Mouse (Mus musculus) adipocyte (in vitro differentiated cells): ENCODE measurements at regions not wholly inside any gene's neighbourhood (a gene's known extent, or its start where the extent isn't known, plus 50 kb on each side); places are given as distances from the start of the nearest gene placed in this dataset.

ENCODE experiments used
- DNase-seq: peaks from one replicate; pipeline ENCODE4 v3.0.0-alpha.2; 2016; ENCODE audit warnings: low spot score

DNA sequence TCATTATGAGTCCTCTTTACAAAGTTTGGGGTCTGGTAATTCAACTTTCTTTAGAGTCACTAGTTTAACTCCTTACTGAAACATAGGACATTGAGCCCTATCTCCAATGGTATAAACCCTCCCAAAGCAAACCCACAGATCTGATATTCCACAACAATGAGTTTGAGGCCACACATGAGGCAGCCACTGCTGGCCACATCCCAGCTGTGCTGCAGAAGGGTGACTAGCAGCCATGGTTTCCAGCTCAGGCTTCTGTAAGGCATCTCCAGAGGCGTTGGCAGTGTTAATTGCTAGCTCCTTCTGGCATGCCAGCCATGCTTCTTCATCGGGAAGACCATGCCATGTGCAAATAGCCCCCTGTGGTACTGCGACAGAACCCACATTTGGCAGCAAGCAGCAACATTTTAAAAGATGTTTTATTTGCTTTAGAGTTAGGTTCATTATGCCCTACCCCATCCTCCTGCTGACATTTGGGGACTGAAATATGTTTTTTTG, 527.1 kb upstream of the Mpdz start:
- no peak for DNase-seq

DNA sequence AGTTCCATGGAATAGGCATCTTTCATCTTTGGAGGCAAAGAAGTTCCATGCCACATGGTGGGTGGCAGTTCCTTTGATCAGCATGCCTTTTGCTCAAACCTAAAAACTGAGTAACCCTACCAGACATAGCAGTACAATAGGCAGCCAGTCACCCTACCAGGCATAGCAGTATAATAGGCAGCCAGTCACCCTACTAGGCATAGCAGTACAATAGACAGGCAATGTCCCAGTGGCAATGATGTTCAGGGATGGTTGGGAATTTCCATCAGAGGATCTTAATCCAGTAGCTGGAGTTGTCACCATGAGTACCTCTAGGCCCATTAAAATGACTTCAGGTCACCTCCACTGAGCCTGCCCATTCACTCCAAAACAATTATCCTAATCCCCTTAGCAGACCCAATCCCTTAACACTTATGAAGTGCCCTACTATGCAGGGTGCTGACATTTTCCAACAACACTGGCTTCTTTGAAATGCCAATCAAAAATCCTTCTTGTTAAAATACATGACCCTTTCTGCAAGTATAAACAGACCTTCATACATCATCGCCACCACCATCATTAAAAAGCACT, 523.5 kb upstream of the Mpdz start:
- no peak for DNase-seq

DNA sequence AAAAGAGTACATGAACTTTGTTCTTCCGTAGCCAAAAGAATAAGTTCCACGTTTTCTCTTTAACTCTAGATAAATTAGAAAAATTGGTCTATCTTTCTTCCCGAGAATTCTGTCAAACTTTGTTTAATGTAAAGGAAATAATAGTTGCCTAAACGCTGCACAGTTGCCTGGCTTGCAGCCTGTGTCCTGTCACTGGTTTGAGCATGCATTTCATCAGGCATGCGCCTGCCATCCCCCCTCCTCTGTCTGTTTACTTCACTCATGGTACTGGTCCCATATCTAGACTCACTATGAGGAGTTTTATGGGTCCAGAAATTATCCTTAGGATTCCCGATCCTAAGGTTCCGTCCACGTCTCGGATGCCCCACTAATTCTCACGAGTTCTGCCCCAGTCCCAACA, 520.5 kb upstream of the Mpdz start:
- no peak for DNase-seq

DNA sequence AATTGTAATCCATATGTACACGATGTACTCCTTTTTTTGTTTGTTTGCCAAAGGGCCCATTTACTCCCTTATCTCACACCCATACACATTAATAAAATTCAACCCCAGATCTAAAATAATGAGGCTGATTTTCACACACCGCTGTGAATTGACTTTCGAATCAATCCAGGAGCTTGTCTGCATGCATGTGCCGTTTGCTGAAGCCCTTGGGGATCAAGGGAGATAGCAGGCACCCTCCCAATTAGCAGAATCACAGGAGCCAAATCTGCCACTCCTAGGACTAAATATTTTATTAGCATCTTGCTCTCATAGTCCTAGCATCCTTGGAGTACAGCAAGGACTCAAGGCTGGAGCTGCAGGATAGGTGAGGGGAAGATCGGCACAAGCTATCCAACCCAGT, 520.0 kb upstream of the Mpdz start:
- no peak for DNase-seq

DNA sequence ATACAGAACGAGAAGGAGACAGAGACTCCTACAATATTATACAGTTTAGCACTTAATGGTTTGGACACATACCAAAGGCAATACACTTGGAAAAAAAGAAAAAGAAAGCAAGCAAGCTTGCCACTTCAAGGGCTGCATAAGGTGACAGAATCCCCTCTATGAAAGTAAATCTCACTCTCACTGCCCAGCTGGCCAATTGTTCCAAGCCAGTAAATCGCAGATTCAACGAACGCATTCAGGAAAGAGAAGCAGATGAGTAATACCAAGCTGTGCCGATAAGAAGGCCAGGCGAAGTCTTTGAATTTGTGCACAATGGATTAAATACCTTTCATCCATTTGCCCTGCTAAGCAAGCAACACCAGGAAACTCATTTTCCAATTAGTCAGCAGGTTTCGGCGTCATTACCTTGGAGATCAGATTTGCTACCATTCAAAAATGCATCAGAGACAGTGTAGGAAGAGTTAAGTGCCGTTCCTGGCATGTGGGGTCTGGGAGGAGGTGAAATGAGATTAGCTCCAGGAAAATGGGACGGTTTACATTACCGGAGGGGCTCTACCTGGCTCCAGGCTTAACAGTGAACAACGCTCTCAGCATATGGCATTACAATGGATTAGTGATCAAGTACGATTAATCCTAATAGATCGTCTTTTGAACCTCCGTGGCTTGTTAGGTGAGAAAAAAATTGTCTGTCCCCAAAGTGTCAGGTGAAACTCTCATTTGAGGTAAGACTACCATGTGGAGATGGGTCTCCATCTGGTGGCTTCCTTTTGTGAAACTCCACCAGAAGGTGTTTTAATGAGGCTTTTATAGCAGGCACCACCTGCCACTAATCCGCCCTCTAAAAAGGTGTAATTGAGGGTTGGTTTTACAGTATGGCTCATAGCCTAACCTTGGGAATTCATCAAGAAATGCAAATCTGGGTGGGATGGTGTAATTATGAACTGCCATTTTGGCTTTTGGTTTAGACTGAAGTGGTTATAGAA, 518.2 kb upstream of the Mpdz start:
- DNase-seq: no peak

DNA sequence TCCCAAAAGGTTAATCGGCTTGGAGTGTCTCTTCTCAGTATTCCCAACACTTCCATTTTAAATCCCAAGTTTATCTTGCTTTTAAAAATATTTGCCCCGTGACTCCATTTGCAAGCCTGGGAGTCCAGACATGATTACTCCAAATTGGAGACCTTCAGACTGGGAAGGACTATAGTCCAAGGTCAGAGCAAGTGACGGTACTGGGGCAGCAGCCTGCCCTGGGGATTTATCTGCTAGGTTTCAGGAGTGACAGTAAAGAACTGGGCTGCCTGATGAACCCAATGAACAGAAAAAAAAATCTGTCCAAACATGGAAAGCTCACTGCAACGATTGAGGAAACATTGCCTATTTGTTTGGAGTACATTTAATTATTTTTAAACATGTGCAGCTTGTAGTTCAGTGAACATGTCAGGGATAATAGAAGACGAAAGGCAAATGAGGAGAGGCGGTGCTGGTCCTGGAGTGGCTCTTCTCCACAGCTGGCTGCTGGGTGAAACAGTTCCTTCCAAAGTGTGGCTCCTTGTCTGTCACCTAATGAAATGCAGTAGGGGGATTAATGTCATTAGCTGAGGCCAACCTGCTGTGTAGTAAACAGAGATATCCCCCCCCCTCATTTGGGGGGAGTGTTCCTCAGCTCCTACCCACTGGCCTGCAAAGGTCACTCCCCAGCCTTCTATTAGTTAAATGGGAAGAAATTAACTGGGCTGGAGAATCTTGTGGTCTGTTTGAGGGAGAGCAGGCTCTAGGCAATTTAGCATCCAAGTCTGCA, 514.5 kb upstream of the Mpdz start:
- no peak for DNase-seq

DNA sequence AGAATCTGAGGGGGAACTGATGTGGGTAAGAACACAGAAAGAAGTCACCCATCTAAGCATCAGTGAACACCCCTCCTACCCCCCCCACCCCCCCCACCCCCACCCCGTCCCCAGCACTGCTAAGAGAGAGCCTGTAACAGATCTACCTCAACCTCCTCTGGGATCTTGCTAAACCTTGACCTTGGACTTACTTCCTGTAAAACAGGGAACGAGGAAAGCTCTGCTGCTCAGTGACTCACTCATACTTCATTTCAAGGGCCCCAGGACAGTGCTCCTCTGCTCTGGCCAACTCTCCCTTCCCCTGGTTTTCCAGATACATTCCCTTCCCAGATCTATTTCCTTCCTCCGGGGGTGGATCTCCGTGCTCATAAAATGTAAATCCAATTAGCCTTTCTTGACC, 510.4 kb upstream of the Mpdz start:
- DNase-seq: peak; percentile 23

DNA sequence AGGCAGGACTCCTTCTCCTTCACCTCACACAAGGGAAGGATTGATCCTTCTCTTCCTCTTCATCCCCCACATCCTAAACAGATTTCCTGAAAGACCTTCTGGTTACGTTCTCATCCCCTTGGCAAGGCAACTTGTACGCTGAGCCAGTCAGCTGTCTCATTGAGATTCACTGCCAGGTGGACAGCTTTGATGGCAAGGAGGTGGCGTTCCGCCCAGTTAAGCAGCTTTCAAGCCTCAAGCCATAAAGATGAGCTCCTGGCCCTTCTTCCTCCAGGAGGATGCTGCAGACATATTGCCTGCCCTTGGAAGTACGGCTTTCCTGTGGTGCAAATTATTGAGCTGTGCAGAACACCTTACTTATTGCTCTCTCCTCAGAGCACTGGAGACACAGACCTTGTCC, 494.8 kb upstream of the Mpdz start:
- DNase-seq: no peak

DNA sequence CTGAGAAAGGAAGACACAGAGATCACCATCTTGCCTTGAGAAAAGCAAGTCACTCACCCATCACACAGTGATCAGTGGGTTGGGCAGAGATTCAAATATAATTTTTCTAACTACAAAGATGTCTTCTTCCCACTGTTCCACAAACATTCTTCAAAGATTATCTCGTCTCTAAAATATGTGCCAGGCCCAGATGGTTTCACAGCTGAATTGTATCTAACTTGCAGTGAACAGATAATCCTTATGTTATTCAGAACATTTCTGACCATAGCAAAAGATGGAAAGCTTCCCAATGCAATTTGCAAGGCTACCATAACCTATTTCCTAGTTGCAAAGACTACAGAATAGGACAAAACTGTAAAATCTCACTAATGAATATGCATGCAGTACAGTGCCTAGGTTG, 488.3 kb upstream of the Mpdz start:
- no peak for DNase-seq

DNA sequence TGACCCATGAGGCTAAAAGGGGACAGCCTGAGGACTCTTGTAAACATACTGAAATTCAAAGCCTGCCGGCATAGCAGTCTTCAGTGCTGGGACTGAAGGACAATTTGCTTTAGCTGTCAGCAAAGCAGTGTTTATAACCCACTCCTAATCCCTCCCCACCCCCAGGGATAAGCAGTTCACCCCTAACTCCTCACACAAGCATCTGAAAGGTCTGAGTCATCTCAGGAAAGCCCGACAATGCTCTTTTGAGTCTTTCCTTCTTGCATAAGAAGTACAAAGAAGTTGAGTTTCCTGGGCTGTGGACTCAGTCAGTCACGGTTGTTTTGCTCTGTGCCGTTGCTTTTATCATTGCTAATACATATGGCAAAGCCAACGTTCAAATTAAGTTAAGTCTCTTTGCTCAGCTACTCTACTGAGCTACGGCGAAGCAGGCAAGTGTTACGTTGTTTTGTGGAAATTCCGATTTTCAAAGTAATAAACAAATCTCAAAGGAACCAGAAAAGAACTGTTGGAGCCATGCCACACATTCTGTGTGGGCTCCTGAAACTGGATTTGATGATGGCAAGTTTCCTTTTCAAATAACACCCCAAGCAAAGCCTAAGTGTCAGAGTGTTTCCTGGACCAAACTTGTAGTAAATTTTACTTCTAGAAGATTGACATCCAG, 486.1 kb upstream of the Mpdz start:
- DNase-seq: no peak

DNA sequence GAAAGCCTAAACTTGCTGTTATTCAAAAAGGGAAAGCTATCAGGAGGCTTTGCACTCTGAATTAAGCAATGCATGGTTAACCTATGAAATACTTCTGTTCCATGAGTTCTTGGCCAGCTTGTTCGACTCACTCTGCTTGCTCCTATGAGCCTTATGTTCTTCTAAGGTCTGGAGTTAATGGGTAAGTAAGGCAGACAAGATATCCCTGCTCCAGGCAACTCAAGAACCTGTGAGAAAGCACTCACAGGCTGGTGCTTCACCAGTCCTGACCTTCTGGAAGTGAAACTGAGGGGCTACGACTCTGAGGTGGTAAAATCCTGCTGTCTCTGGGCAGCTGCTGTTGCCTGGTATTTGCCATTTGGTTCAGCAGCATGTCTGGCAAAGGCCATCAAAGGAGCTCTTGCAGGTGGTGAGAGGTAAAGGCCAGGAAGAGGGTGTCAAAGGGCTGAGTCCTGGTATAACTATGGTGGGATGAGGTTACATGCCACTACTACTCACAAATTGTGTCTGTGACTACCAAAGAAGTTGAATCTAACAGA, 484.6 kb upstream of the Mpdz start:
- DNase-seq: no peak

DNA sequence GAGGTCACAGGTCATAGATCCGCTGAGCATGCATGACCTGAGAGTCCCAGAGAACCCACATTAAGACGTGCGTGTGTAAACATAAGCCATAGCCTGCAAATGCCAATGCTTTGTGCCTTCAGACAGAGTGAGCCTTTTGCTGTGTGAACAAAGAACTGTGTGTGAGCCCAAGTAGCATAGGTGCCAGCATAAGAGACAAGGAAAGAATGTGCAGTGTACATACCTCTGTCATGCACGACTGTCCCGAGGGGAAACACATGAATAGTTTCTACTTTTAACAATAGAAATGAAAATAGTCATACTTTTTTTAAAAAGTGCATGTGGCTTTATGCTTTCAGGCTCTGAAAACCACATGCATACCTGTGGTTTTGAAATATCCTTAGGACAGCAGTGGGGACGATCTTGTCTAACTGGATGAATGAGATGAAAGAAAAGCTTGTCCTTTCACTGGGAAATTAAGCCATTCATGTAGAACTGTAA, 484.1 kb upstream of the Mpdz start:
- no peak for DNase-seq

DNA sequence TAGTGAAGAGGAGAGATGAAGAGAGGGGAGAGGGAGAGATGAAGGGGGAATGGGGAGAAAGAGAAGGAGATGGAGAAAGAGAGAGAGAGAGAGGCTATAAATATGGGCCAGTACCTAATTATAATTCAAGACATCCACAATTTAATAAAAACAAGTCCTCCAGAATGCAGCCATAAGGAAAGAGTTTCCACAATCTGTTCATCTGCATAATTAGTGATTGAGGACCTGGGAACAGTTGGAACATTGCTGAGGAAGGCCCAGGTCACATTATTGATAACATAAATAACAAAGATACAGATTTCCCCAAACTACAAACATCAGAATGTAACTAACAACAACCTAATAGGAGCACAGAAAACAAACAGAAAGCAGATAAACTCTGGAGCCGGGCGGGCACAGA, 483.0 kb upstream of the Mpdz start:
- DNase-seq: no peak

DNA sequence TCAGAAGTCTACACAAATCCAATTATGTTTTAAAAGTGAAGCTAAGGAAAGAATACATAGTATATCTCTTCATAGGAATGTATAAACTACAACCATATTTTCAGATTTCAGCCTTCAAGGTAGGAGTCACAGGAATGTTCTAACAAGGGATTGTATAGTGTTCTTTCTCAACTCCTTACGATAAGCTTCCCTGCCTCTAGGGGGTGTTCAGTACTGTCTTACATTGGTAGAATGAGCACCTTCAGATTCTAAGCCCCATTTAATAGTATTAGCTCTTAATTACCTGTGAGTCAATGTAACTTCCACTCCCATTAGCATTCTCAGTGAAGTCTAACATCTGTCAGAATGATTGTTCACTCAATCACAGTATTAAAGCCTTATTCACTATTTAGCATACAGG, 481.5 kb upstream of the Mpdz start:
- no peak for DNase-seq

DNA sequence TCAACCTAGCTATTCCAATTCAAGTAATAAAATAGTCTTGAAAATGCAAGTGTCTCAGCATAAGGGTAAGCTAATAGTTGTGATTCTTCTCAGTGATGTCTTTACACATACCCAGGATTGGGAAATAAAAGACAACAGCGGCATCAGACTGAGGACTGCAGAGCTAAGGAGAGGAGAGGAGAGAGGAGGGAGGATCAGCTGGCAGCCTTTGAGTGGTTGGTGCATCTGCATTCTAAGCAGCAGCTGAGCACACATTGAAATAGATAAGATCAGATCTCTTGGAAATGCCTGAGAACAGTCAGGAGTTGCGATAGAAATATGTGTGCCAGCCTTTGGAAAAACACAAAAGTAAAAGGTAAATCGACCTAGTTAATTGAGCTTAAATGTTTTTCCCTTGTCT, 480.3 kb upstream of the Mpdz start:
- no peak for DNase-seq

DNA sequence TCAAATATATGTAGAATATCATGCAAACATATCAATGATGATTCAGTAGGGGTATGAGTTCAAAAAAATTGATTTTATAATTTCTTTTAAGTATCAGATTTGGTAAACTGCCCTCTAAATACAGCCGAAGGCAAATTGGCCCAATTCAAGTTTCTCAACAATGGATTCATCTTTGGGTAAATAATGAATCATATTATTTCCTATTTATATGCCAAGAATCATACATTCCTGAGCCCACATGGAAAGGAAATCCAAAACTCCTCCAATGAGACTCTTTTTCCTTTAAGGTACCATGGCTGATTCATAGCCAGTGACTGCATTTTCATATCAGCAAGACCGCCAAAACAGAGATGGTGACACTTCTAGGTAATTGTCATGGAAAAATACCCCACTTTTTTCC, 472.4 kb upstream of the Mpdz start:
- no peak for DNase-seq

DNA sequence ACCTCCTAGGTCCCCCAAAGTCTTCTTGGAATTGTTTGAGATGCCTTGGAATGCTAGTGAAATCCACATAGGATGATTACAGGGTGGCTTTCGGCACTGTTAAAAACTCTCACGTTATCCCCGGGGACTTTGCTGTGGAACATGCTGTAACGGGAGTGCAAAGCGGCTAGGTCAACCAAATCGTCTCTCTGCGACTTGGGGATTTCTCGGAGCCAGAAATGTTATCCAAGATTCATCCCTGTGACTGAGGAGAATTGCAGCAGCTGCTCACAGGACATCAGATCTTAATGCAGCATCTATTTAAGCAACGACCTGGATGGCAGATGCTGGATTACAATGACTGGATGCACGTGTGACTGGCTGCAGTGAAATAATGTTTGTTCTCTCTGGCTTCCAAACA, 470.7 kb upstream of the Mpdz start:
- no peak for DNase-seq

DNA sequence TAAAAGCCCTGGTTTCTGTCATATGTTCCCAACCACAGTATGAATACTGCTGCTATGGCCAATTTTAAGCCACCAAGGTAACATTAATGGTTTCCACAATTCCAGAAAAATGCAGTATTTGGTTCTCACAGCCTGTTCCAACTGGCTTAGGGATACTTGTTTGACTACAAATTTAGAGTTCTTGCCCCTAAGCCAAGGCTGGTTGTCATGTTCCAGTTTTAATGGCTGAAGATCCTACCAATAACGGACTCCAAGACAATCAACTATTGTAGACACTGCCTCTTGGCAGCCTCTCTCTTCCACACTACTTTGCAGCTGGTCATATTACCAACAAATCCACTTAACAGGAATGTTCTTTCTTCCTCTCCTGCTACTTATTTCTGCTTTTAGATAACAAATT, 470.0 kb upstream of the Mpdz start:
- DNase-seq: no peak

DNA sequence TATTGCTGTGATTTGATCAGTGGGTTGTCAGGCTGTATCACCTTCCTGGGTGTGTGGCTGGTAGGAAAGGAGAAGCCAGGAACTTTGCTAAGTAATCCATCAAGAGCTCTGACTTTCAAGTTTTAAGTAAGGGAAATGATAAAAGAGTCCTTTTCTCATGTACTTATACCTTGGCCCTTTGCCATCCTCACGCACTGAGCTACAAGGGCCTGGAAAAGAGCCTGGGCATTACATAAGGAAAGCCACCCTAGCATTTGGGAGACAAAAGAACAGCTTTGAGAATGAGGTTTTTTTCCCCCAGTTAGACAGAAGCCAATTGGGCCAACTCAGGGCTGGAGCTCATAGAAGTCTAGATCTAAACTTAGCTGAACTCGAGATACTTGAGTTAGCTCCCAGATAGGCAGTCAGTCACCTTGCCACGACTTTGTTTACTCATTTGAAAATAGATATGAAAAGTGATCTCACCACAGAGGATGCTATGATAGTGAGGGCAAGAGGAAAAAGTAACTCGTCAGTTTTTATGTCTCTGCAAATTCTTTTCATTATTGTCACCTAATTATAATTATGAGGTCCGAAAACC, 457.4 kb upstream of the Mpdz start:
- peak; percentile 67 for DNase-seq

DNA sequence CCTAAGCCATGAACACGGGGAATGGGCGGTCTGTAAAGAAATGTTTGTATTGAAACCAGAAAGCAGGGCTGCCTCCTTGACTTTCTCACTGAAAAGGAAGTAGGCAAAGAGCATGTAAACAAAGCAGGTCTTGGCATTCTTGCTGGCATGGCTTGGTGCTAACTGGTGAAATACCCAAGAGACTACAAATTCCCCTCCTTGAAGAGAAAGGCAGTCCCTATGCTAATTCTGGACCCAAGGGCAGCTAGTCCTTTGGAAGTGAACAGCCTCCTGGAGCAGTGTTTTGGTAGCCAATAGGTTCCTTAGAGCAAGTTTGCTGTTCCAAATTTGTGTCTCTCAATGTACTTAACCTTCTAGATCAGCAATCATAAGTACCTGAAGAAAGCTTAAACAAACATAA, 456.0 kb upstream of the Mpdz start:
- DNase-seq: peak; percentile 87

DNA sequence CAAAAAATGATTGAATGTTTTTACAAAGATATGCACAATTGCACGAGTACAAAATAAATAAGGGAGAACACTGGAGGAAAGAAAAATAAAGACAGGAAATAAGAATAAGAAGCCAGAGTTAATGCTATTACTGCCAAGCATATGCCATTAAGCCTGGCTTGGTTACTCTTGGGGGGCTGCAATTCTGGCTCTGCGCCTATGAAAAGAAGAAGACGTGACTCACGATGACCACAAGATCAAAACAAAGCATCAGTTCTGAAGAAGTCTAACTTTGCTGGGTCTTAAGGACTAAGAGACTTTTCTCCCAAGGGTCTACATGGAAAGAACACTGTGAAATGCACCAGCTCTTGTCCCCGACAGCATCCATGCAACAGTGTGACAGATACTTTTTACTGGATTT, 454.8 kb upstream of the Mpdz start:
- DNase-seq: no peak

DNA sequence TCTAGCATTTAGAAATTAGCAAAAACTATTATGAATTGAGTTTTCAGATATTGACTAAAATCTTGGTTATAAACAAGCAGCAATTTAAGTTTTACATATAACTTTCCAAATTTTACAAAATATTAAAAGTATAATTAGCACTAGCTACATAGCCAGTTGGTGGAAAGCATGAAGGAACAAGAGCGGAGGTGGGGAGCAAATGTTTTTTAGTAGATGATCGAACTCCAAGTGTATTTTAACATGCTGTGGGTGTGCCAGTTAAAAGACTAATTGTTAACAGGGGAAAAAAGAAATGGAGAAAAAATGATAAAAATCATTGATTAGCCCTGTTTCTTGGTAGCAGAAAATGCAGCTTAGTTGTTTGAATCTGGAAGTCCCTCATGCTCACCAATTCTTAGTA, 426.3 kb upstream of the Mpdz start:
- DNase-seq: no peak
